Mouse (Mus musculus) limb, embryonic 10.5 days (tissue): ENCODE measurements at regions not wholly inside any gene's neighbourhood (a gene's known extent, or its start where the extent isn't known, plus 50 kb on each side); places are given as distances from the start of the nearest gene placed in this dataset.
"Not testable (repeated sequence)": the region's sequence is repeated elsewhere in the genome, so short reads cannot be mapped to it uniquely, and the experiment has no call there.

Experiments
- DNase-seq: peaks from one replicate; pipeline ENCODE4 v3.0.0-alpha.2; 2017; ENCODE audit warnings: low spot score
- H3K27ac ChIP-seq: fragments of 300-500 bp; sonication (generic); 2 replicates; pipeline ENCODE4 v1.5.1; 2016; ENCODE audit warnings: mild to moderate bottlenecking
- H3K27me3 ChIP-seq: fragments of 300-500 bp; sonication (generic); 2 replicates; pipeline ENCODE4 v1.6.1; 2016; ENCODE audit warnings: low read depth, mild to moderate bottlenecking; ENCODE audit not compliant: poor library complexity, severe bottlenecking
- H3K36me3 ChIP-seq: fragments of 300-500 bp; sonication (generic); 2 replicates; pipeline ENCODE4 v1.6.1; 2016; ENCODE audit warnings: mild to moderate bottlenecking, moderate library complexity
- H3K4me1 ChIP-seq: fragments of 300-500 bp; sonication (generic); 2 replicates; pipeline ENCODE4 v1.6.1; 2016
- H3K4me3 ChIP-seq: fragments of 300-500 bp; sonication (generic); 2 replicates; pipeline ENCODE4 v1.5.1; 2016; ENCODE audit warnings: mild to moderate bottlenecking, moderate library complexity
- H3K9me3 ChIP-seq: fragments of 300-500 bp; sonication (generic); replicated peaks from 2 replicates; pipeline ENCODE4 v1.6.1; 2016; ENCODE audit warnings: mild to moderate bottlenecking
- WGBS: fragments of 180-500 bp; shearing (Covaris S2); methylation state at CpG from one replicate; pipeline ENCODE4 v1.1.7; 2016; 5-methylcytosine and 5-hydroxymethylcytosine counted together

DNA sequence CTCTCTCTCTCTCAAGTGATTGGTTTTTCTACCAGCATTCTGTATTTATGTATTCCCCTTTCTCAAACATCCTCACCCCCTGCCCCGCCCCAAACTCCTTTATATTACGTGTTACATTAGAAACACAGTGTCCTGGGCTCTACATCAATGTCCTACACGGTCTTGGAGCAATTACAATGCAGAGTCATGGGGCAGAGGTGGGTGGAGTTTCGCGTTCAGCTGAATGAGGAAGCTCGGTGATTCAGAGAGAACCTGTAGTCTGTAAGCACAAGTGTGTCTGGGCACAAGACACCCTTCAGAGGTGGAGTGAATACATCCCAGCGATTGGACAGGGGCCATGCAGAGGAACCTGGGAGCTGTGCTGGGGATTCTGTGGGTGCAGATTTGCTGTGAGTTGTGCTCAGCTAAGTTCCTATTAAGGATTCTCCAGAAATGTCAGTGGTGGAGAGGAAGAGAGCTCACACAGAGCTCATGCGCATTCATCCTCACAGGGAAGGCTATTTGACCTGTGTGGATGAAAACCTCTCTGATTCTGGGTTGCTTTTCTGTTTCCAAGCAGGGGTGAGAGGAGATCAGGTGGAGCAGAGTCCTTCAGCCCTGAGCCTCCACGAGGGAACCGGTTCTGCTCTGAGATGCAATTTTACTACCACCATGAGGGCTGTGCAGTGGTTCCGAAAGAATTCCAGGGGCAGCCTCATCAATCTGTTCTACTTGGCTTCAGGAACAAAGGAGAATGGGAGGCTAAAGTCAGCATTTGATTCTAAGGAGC is 806.4 kb upstream of the Olfr1507 start:
- no CpG with 5 or more reads among the region's 11 CpGs for WGBS
- H3K27me3 ChIP-seq, H3K4me1 ChIP-seq, H3K9me3 ChIP-seq, H3K36me3 ChIP-seq, H3K4me3 ChIP-seq, H3K27ac ChIP-seq, DNase-seq: not testable (repeated sequence)

DNA sequence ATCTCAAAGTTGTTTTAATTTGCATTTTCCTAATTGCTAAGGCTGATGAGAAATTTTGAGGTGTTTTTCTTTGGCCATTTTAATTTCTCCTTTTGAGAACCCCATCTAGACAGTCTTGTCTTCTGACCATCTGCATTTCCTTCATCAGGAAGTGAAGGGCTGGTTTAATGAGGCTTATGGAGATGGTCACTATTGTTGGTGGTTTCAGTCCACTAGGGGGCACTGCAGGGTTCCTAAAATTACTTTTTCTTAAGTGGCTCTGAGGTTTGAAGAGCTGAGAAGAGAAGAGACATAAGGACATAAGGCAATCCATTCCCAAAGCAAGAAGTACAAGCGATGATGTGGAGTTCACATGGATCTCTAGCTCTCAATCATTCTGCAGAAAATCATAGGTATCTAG is 805.6 kb upstream of the Olfr1507 start:
- not testable (repeated sequence) for H3K4me3 ChIP-seq, H3K9me3 ChIP-seq, DNase-seq, H3K36me3 ChIP-seq, H3K27ac ChIP-seq, H3K4me1 ChIP-seq, H3K27me3 ChIP-seq
- 76% methylated on average over 1 of the region's 1 CpGs for WGBS

DNA sequence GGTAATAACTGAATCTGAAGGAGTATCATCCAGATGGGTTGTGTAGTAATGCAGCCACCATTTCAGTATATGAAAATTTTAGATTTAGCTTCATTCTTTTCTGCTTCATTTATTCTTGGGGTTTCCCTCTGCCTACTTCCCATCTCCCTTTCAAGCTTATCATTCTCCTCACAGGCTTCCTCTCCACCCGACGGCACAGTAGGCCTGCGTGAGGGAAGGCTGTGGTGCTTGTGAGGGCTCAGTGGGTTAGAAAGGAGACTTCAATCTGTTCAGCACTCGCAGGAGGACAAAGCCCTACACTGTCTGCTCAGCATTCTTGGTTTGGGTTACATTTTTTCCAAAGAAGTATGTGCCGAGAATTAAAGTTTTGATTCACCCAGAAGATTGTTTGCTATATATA is 804.2 kb upstream of the Olfr1507 start:
- DNase-seq, H3K27ac ChIP-seq: not testable (repeated sequence)
- WGBS = no CpG with 5 or more reads among the region's 5 CpGs

DNA sequence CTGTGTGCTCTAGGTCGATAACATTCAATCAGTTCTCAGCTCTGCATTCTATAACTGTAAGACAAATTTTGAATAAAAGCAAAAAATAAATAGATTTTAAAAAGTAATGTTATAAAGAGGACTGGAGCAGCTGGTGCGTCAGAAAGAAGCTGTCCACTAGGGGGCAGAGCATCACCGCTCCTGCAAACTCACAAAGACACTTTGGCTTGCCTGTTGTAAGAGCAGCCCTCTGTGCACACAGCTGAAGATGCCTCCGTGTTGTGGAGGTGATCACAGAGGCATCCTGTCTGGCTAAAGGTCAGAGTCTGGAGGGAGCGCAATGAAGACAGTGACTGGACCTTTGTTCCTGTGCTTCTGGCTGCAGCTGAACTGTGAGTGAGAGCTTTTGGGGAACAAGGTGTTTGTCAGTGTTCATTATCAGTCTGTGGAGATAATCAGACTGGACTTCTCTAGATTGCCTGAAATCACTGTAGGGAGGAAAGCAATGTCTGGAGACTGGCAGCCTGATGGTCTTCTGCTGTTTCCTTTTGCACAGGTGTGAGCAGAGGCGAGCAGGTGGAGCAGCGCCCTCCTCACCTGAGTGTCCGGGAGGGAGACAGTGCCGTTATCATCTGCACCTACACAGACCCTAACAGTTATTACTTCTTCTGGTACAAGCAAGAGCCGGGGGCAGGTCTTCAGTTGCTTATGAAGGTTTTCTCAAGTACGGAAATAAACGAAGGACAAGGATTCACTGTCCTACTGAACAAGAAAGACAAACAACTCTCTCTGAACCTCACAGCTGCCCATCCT is 788.0 kb upstream of the Olfr1507 start:
- H3K27ac ChIP-seq, H3K27me3 ChIP-seq, H3K4me1 ChIP-seq, H3K9me3 ChIP-seq, H3K36me3 ChIP-seq, H3K4me3 ChIP-seq, DNase-seq: not testable (repeated sequence)
- WGBS = no CpG with 5 or more reads among the region's 12 CpGs

More for the DNA sequence above, 804.2 kb upstream of the Olfr1507 start:
- not testable (repeated sequence) for H3K9me3 ChIP-seq, H3K4me1 ChIP-seq, H3K27me3 ChIP-seq, H3K36me3 ChIP-seq, H3K4me3 ChIP-seq

DNA sequence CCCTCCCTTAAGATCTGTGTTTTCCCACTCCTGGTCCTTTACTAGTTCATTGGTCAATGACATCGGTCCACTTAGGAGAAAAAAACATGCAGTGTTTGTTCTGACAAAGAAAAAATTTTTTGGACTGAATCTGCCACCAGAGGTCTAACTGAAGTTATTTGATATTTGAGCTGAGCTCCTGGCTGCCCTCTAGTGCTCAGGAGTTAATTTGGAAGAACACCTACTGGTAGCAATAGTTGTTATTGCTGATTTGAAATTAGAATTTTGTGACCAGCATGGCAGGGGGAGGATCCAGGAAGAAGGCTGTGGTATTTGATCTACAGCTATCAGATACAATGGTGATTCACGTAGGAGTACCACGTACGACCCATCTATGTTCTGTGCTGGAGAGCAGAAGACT is 777.7 kb upstream of the Olfr1507 start:
- WGBS = 82% methylated on average over 3 of the region's 4 CpGs
- not testable (repeated sequence) for H3K9me3 ChIP-seq, H3K27ac ChIP-seq, H3K36me3 ChIP-seq, H3K4me3 ChIP-seq, H3K27me3 ChIP-seq, DNase-seq, H3K4me1 ChIP-seq

DNA sequence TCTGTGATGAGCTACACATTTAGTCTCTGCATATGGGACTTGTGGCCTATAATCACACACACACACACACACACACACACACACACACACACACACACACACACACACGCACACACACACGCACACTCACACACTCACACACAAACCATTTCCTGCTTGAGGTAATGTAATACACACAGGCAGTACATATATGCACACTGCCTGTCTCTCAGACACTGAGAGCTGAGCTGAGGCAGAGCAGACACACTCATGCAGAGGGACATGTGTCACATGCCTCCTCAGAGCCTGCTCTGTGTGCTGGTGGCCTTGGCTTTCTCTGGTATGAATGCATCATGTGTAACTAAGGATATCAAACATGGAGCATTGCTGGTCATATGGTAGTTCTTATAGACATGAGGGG is 772.1 kb upstream of the Olfr1507 start:
- H3K27ac ChIP-seq, DNase-seq, H3K27me3 ChIP-seq, H3K4me1 ChIP-seq, H3K9me3 ChIP-seq, H3K36me3 ChIP-seq, H3K4me3 ChIP-seq: not testable (repeated sequence)
- no CpG with 5 or more reads among the region's 2 CpGs for WGBS

DNA sequence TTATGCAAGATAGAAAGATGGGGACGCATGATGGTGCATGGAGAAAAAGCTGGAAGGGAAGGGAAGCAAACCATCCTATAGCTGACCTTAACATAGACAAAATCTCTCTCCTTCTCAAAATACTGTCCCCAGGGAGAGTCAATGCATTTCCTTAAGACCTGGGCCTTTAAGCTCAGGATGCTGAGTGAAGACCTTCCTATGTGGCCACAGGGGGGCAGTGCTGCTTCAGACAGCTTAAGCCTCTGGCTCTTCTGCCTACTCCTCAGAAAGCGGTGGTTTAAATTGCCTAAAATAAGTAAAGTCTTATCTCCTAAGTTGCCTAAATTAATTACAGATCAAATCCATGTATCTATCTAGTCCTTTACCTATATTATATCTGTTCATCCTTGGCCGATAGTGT is 760.4 kb upstream of the Olfr1507 start:
- not testable (repeated sequence) for H3K27me3 ChIP-seq, H3K4me3 ChIP-seq, DNase-seq, H3K36me3 ChIP-seq, H3K4me1 ChIP-seq, H3K9me3 ChIP-seq, H3K27ac ChIP-seq
- no CpG with 5 or more reads among the region's 3 CpGs for WGBS

DNA sequence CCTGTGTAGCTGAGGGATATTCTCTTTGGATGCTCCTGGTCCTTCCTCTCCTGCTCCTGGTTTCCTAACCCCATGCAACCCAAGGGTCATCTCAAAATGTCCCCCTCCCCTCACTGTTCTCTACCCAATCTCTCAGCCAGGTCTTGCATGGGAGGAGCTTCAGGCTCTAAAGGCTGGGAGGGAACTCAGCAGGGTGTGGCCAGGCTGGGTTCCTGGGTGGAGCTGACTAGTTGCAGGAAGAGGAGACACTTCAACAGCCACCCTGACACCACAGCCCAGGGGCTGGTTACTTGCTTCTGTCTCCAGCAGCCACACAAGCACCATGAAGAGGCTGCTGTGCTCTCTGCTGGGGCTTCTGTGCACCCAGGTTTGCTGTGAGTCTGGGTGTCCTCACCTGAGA is 757.9 kb upstream of the Olfr1507 start:
- not testable (repeated sequence) for H3K27me3 ChIP-seq, H3K36me3 ChIP-seq, H3K9me3 ChIP-seq, H3K4me3 ChIP-seq, H3K27ac ChIP-seq, H3K4me1 ChIP-seq, DNase-seq

DNA sequence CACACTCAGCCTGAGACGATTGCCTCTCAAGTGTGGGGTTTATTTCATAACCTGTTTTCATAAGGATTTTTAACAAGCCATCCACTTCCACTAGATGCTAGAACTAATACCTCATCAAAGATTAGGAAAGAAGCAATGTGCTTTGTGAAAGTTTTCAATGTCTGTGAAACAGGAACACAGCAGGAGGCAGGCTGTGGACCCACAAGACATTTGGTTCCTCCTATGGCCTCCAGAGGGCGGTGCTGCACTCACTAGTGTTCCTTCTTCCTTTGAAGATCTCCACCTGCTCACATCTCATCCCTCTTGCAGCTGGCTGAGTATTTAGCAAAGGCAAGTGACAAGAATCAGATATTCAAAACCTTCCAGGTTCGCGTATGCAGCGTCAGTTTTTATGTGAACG is 735.6 kb upstream of the Olfr1507 start:
- not testable (repeated sequence) for H3K36me3 ChIP-seq, H3K9me3 ChIP-seq, H3K27me3 ChIP-seq, H3K4me3 ChIP-seq, H3K27ac ChIP-seq, H3K4me1 ChIP-seq, DNase-seq
- no CpG with 5 or more reads among the region's 6 CpGs for WGBS

DNA sequence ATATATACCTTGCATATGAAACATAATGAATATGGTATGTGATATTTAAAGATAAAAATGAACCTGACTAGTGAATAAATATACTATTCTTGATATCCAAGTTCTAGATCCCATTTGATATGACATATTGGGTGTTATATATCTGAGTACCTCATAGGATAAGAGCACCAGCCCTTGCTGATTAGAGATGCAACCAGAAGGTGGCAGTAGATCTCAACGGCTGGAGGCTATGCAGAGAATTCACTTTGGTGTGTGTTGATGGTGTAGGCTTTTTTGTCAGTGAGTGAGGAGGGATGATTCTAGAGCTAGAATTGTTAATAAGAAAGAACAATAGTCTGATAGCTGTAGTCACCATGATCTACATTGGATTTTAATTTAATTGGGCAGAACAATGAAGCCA is 729.2 kb upstream of the Olfr1507 start:
- H3K9me3 ChIP-seq, H3K27ac ChIP-seq, DNase-seq, H3K36me3 ChIP-seq, H3K4me3 ChIP-seq, H3K27me3 ChIP-seq, H3K4me1 ChIP-seq: not testable (repeated sequence)
- no CpG with 5 or more reads among the region's 1 CpGs for WGBS

DNA sequence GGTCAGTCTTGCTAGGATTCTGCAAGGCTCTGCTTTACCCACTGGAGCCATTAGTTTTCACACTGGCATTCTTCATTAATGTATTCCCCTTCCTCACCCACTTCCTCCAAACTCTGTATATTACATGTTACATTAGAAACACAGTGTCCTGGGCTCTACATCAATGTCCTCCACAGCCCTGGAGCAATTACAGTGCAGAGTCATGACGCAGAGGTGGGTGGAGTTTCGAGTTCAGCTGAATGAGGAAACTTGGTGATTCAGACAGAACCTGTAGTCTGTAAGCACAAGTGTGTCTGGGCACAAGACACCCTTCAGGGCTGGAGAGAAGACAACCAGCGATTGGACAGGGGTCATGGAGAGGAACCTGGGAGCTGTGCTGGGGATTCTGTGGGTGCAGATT is 715.0 kb upstream of the Olfr1507 start:
- H3K9me3 ChIP-seq, H3K36me3 ChIP-seq, H3K4me1 ChIP-seq, DNase-seq, H3K4me3 ChIP-seq, H3K27me3 ChIP-seq, H3K27ac ChIP-seq: not testable (repeated sequence)
- WGBS = no CpG with 5 or more reads among the region's 3 CpGs

DNA sequence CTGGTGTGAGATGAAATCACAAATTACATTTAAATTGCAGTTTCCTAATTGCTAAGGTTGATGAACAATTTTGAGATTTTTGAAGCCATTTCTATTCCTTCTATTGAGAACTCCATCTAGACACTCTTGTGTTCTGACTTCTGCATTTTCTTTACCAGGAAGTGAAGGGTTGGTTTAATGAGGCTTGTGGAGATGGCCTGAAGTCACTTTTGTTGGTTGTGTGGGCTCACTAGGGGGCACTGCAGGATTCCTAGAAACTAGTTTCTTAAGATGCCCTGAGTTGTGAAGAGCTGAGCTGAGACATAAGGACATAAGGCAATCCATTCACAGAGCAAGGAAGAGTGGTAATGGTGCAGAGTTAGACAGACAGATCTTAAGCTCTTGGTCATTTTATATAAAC is 713.7 kb upstream of the Olfr1507 start:
- not testable (repeated sequence) for H3K36me3 ChIP-seq, H3K4me1 ChIP-seq, H3K27ac ChIP-seq, H3K27me3 ChIP-seq, H3K4me3 ChIP-seq, DNase-seq, H3K9me3 ChIP-seq

DNA sequence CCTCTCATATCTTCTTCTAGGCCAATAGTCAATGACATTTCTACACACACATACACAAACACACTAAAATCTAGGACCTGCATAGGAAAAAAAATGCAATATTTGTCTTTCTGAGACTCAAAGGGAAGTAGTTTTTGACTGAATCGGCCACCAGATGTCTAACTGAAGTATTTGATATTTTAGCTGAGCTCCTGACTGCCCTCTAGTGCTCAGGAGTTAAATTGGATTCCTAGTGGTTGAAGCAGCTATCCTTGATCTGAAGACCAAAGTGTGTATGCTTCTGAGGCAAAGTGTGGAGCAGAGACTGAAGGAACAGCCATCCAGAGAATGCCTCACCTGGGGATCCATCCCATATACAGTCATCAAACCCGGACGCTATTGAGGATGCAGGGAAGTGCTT is 695.4 kb upstream of the Olfr1507 start:
- H3K27me3 ChIP-seq, H3K27ac ChIP-seq, H3K4me3 ChIP-seq, H3K4me1 ChIP-seq, H3K36me3 ChIP-seq, H3K9me3 ChIP-seq, DNase-seq: not testable (repeated sequence)
- no CpG with 5 or more reads among the region's 3 CpGs for WGBS

DNA sequence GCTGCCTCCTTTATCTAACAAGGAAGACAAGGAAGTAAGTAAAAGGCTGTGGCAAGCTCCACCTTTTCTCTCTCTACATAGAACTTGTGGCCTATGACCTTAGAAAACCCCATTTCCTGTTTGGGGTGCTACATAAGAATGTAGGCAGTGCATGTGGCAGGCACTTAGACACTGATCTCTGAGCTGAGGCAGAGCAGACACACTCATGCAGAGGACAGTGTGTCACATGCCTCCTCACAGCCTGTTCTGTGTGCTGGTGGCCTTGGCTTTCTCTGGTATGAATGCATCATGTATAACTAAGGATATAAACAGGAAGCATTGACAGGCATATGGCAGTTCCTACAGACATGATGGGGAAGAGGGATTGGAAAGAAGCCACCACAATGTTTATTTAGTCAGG is 678.5 kb upstream of the Olfr1507 start:
- not testable (repeated sequence) for H3K27ac ChIP-seq, H3K4me1 ChIP-seq, DNase-seq, H3K4me3 ChIP-seq, H3K27me3 ChIP-seq, H3K9me3 ChIP-seq, H3K36me3 ChIP-seq
